Mouse (Mus musculus) brain, embryonic 14.5 days (tissue): ENCODE measurements around the gene 4931428L18Rik.

Experiments
- CTCF ChIP-seq: fragments of 200-500 bp; IDR thresholded peaks from 2 replicates; pipeline ENCODE4 v1.5.1; 2012; ENCODE audit warnings: inconsistent platforms, mild to moderate bottlenecking, moderate library complexity, borderline replicate concordance; ENCODE audit not compliant: insufficient read depth, insufficient read length; ENCODE audit errors: extremely low read depth
- POLR2A ChIP-seq: fragments of 200-500 bp; IDR thresholded peaks from 2 replicates; pipeline ENCODE4 v1.6.1; 2012; ENCODE audit warnings: mild to moderate bottlenecking, inconsistent platforms, borderline replicate concordance; ENCODE audit not compliant: poor library complexity, insufficient read depth, insufficient read length, severe bottlenecking; ENCODE audit errors: extremely low read depth

DNA sequence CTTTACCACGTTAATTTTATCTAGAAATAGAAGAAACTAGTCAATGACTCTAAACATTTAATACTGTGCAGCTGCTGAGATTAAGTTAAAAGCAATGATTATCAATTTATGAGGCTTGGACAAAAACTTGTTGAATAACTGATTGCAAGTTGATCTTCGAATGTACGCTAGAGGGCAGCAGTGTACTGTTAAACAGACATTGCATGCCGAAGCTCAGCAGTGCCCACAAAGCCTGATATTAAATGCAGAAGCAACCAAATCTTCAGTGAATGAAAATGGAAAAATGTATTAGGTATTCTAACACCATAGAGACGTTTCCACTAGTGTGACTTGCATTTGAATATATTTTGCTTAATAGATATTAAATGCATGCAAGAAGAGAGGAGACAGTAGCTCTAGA, 12.3 kb downstream of the 4931428L18Rik start:
- TF ChIP-seq CTCF (peak; percentile 76; the same call in 1 of the 2 replicates), POLR2A (no peak)
